Mouse (Mus musculus): ENCODE measurements at regions not wholly inside any gene's neighbourhood (a gene's known extent, or its start where the extent isn't known, plus 50 kb on each side); places are given as distances from the start of the nearest gene placed in this dataset.

- DNase-seq (ENCODE audit: low spot score in 2 of 2), result no peak
Observed at GRCm38 (mm10) chr11:86408686-86409579, 51.5 kb upstream of the Med13 start.

GRCm38 (mm10) chr11:86409580-86409947 is 52.2 kb upstream of the Med13 start:
- no peak for DNase-seq (ENCODE audit: low spot score in 2 of 2)

- no peak for DNase-seq (ENCODE audit: low spot score in 2 of 2)
Observed at GRCm38 (mm10) chr11:86410521-86410920, 53.1 kb upstream of the Med13 start.

GRCm38 (mm10) chr11:86412772-86413390 is 55.5 kb upstream of the Med13 start:
- DNase-seq (ENCODE audit: low spot score in 2 of 2), result peak in 1 of 2 experiments; percentile 10

- DNase-seq (ENCODE audit: low spot score in 2 of 2), result no peak
Observed at GRCm38 (mm10) chr11:86416471-86416870, 59.1 kb upstream of the Med13 start.

GRCm38 (mm10) chr11:86417164-86417563 is 59.8 kb upstream of the Med13 start:
- no peak for DNase-seq (ENCODE audit: low spot score in 2 of 2)

- no peak for DNase-seq (ENCODE audit: low spot score in 2 of 2)
Observed at GRCm38 (mm10) chr11:86419810-86420483, 62.5 kb upstream of the Med13 start.

- no peak for DNase-seq (ENCODE audit: low spot score in 2 of 2)
Observed at GRCm38 (mm10) chr11:86428926-86429325, 55.5 kb upstream of the Rnft1 start.

GRCm38 (mm10) chr11:86430287-86430686 is 54.2 kb upstream of the Rnft1 start:
- DNase-seq (ENCODE audit: low spot score in 2 of 2), result no peak

GRCm38 (mm10) chr11:86431550-86431949 is 52.9 kb upstream of the Rnft1 start:
- DNase-seq (ENCODE audit: low spot score in 2 of 2), result no peak

- no peak for DNase-seq (ENCODE audit: low spot score in 2 of 2)
Observed at GRCm38 (mm10) chr11:86434106-86434505, 50.4 kb upstream of the Rnft1 start.

Data from urinary bladder, postnatal 36 days (tissue).